Mouse (Mus musculus): ENCODE results near the gene Rap1b. TPM values are rescaled to one million over a fixed set of nuclear protein-coding genes. Genes with fewer than 3 reads are reported as not detected.

Rap1b gene
- polyA plus RNA-seq, 1 experiment, result 150 TPM

- Histone ChIP-seq H3K27me3 (ENCODE audit: control insufficient read depth, insufficient read depth, low read length, poor library complexity, severe bottlenecking) (no peaks in the 10 kb centered on the region), H3K4me1 (ENCODE audit: control insufficient read depth, insufficient read depth, low read length) (peaks cover 1% of the 10 kb centered on the region), H3K9ac (ENCODE audit: low read depth, poor library complexity, severe bottlenecking) (no peak overlapping the region), H3K27ac (ENCODE audit: insufficient read depth, low read length) (no peak overlapping the region), H3K9me3 (replicated peaks; ENCODE audit: control insufficient read depth, insufficient read depth, low read length, poor library complexity, severe bottlenecking) (no peaks in the 10 kb centered on the region), H3K36me3 (ENCODE audit: control insufficient read depth, insufficient read depth, low read length, poor library complexity, severe bottlenecking) (peaks cover 5% of the 10 kb centered on the region), H3K4me3 (ENCODE audit: low read depth, low read length) (no peak overlapping the region)
- TF ChIP-seq POLR2A (IDR thresholded peaks at IDR 0.05; ENCODE audit: insufficient read depth, low read length) (no peak), CTCF (IDR thresholded peaks at IDR 0.05; ENCODE audit: low read depth, low read length) (no peak), EP300 (IDR thresholded peaks at IDR 0.05; ENCODE audit: insufficient read depth, low read depth, low read length) (no peak)
Measured at GRCm38 (mm10) chr10:117828536-117828935, 17.3 kb downstream of the Rap1b start.

GRCm38 (mm10) chr10:117824647-117825046, 21.2 kb downstream of the Rap1b start:
- Histone ChIP-seq H3K36me3 (ENCODE audit: control insufficient read depth, insufficient read depth, low read length, poor library complexity, severe bottlenecking) (peaks cover 25% of the 10 kb centered on the region), H3K4me1 (ENCODE audit: control insufficient read depth, insufficient read depth, low read length) (peaks cover 1% of the 10 kb centered on the region), H3K27me3 (ENCODE audit: control insufficient read depth, insufficient read depth, low read length, poor library complexity, severe bottlenecking) (no peaks in the 10 kb centered on the region), H3K9me3 (replicated peaks; ENCODE audit: control insufficient read depth, insufficient read depth, low read length, poor library complexity, severe bottlenecking) (no peaks in the 10 kb centered on the region), H3K27ac (ENCODE audit: insufficient read depth, low read length) (no peak overlapping the region), H3K4me3 (ENCODE audit: low read depth, low read length) (no peak overlapping the region), H3K9ac (ENCODE audit: low read depth, poor library complexity, severe bottlenecking) (no peak overlapping the region)
- TF ChIP-seq CTCF (IDR thresholded peaks at IDR 0.05; ENCODE audit: low read depth, low read length) (no peak), EP300 (IDR thresholded peaks at IDR 0.05; ENCODE audit: insufficient read depth, low read depth, low read length) (no peak)

- Histone ChIP-seq H3K9me3 (replicated peaks; ENCODE audit: control insufficient read depth, insufficient read depth, low read length, poor library complexity, severe bottlenecking) (no peaks in the 10 kb centered on the region), H3K4me1 (ENCODE audit: control insufficient read depth, insufficient read depth, low read length) (peaks cover 1% of the 10 kb centered on the region), H3K27ac (ENCODE audit: insufficient read depth, low read length) (no peak overlapping the region), H3K27me3 (ENCODE audit: control insufficient read depth, insufficient read depth, low read length, poor library complexity, severe bottlenecking) (no peaks in the 10 kb centered on the region), H3K36me3 (ENCODE audit: control insufficient read depth, insufficient read depth, low read length, poor library complexity, severe bottlenecking) (peaks cover 27% of the 10 kb centered on the region), H3K9ac (ENCODE audit: low read depth, poor library complexity, severe bottlenecking) (no peak overlapping the region), H3K4me3 (ENCODE audit: low read depth, low read length) (no peak overlapping the region)
- no peak for TF ChIP-seq EP300 (IDR thresholded peaks at IDR 0.05; ENCODE audit: insufficient read depth, low read depth, low read length)
- TF ChIP-seq CTCF (IDR thresholded peaks at IDR 0.05; ENCODE audit: low read depth, low read length), result peak; percentile 22
Measured at GRCm38 (mm10) chr10:117824139-117824538, 21.7 kb downstream of the Rap1b start.

GRCm38 (mm10) chr10:117823321-117823720, 22.5 kb downstream of the Rap1b start:
- H3K9me3 ChIP-seq (replicated peaks; ENCODE audit: control insufficient read depth, insufficient read depth, low read length, poor library complexity, severe bottlenecking), result no peaks in the 10 kb centered on the region
- no peak overlapping the region for H3K27ac ChIP-seq (ENCODE audit: insufficient read depth, low read length)
- no peak overlapping the region for H3K9ac ChIP-seq (ENCODE audit: low read depth, poor library complexity, severe bottlenecking)
- no peak overlapping the region for H3K4me3 ChIP-seq (ENCODE audit: low read depth, low read length)
- TF ChIP-seq EP300 (IDR thresholded peaks at IDR 0.05; ENCODE audit: insufficient read depth, low read depth, low read length) (no peak), POLR2A (IDR thresholded peaks at IDR 0.05; ENCODE audit: insufficient read depth, low read length) (no peak), CTCF (IDR thresholded peaks at IDR 0.05; ENCODE audit: low read depth, low read length) (no peak)
- peaks cover 1% of the 10 kb centered on the region for H3K4me1 ChIP-seq (ENCODE audit: control insufficient read depth, insufficient read depth, low read length)
- H3K27me3 ChIP-seq (ENCODE audit: control insufficient read depth, insufficient read depth, low read length, poor library complexity, severe bottlenecking), result no peaks in the 10 kb centered on the region
- peaks cover 31% of the 10 kb centered on the region for H3K36me3 ChIP-seq (ENCODE audit: control insufficient read depth, insufficient read depth, low read length, poor library complexity, severe bottlenecking)

GRCm38 (mm10) chr10:117818600-117818999, 27.2 kb downstream of the Rap1b start:
- no peak overlapping the region for H3K9ac ChIP-seq (ENCODE audit: low read depth, poor library complexity, severe bottlenecking)
- no peaks in the 10 kb centered on the region for H3K27me3 ChIP-seq (ENCODE audit: control insufficient read depth, insufficient read depth, low read length, poor library complexity, severe bottlenecking)
- H3K36me3 ChIP-seq (ENCODE audit: control insufficient read depth, insufficient read depth, low read length, poor library complexity, severe bottlenecking), result peaks cover 59% of the 10 kb centered on the region
- H3K4me1 ChIP-seq (ENCODE audit: control insufficient read depth, insufficient read depth, low read length), result no peaks in the 10 kb centered on the region
- H3K27ac ChIP-seq (ENCODE audit: insufficient read depth, low read length), result no peak overlapping the region
- no peak overlapping the region for H3K4me3 ChIP-seq (ENCODE audit: low read depth, low read length)
- no peaks in the 10 kb centered on the region for H3K9me3 ChIP-seq (replicated peaks; ENCODE audit: control insufficient read depth, insufficient read depth, low read length, poor library complexity, severe bottlenecking)
- TF ChIP-seq EP300 (IDR thresholded peaks at IDR 0.05; ENCODE audit: insufficient read depth, low read depth, low read length) (no peak), POLR2A (IDR thresholded peaks at IDR 0.05; ENCODE audit: insufficient read depth, low read length) (no peak), CTCF (IDR thresholded peaks at IDR 0.05; ENCODE audit: low read depth, low read length) (no peak)

- Histone ChIP-seq H3K4me3 (ENCODE audit: low read depth, low read length) (no peak overlapping the region), H3K27me3 (ENCODE audit: control insufficient read depth, insufficient read depth, low read length, poor library complexity, severe bottlenecking) (no peaks in the 10 kb centered on the region), H3K36me3 (ENCODE audit: control insufficient read depth, insufficient read depth, low read length, poor library complexity, severe bottlenecking) (peaks cover 55% of the 10 kb centered on the region), H3K9ac (ENCODE audit: low read depth, poor library complexity, severe bottlenecking) (no peak overlapping the region), H3K4me1 (ENCODE audit: control insufficient read depth, insufficient read depth, low read length) (peaks cover 3% of the 10 kb centered on the region), H3K9me3 (replicated peaks; ENCODE audit: control insufficient read depth, insufficient read depth, low read length, poor library complexity, severe bottlenecking) (no peaks in the 10 kb centered on the region), H3K27ac (ENCODE audit: insufficient read depth, low read length) (no peak overlapping the region)
- TF ChIP-seq EP300 (IDR thresholded peaks at IDR 0.05; ENCODE audit: insufficient read depth, low read depth, low read length) (no peak), POLR2A (IDR thresholded peaks at IDR 0.05; ENCODE audit: insufficient read depth, low read length) (no peak), CTCF (IDR thresholded peaks at IDR 0.05; ENCODE audit: low read depth, low read length) (no peak)
Measured at GRCm38 (mm10) chr10:117816721-117817120, 29.1 kb downstream of the Rap1b start.

All from ES-Bruce4 (cell line).